Mouse (Mus musculus) layer of hippocampus, postnatal 25 days (tissue): ENCODE data around the gene Olfr1444. TPM values are rescaled to one million over a fixed set of nuclear protein-coding genes. Genes with fewer than 3 reads are reported as not detected.

ENCODE experiments used
- DNase-seq, 2 experiments: peaks; one replicate each; pipeline ENCODE4 v3.0.0; 2022; ENCODE audit warnings: mixed read lengths in 2 of 2, low spot score in 1 of 2; ENCODE audit errors: extremely low spot score in 1 of 2
- total RNA-seq, 2 experiments: library from RNA; stranded (reverse); gene quantifications; 2 replicates each; pipeline ENCODE4 v1.2.3; 2021

Gene Olfr1444
- total RNA-seq = not detected

GRCm38 (mm10) chr19:12856983-12857382 lies at the start of gene Olfr1444:
Olfr1444 (plus strand) TSS chr19:12857283.
- no peak for DNase-seq

- no peak for DNase-seq
Observed at GRCm38 (mm10) chr19:12812644-12813364, 44.3 kb upstream of the Olfr1444 start.

DNA sequence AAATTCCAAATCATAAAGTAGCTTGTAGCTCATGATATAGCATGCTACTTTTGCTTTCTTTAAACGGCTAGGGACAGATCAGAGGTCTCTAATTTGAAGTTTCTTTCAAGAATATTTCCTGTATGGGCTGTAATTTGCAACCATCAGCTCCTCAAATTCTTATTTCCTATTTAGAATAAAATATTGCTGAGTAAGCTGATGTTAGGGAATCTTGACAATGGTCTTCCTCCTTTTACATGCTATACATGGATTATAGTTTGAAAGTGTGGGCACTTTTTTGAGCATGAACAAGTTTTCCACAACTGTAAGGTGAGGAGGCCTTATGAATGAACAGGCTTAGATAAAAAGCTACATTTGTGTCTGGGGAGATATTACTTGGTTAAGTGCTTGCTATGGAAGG lies 43.2 kb upstream of the Olfr1444 start:
- DNase-seq = no peak

DNA sequence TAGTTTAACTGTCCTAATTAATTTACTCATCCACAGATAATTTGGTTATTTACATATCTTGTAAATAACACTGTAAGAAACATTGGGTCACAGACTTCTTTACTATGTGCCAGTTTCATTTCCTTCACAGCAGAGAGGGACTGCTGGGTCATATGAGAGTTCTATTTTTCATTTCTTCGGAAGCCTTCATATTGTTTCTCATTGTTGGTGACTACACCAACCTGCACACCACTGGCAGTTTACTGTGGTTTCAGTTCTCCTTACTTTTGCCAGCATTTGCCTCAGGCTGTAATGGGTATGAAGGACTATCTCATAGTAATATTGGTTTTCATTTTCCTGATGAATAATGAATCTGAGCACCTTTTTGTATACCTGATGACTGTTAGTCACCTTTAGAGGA lies 38.6 kb upstream of the Olfr1444 start:
- no peak for DNase-seq

- peak in 1 of 2 experiments; percentile 18 for DNase-seq
Observed at GRCm38 (mm10) chr19:12820383-12820782, 36.7 kb upstream of the Olfr1444 start.

DNA sequence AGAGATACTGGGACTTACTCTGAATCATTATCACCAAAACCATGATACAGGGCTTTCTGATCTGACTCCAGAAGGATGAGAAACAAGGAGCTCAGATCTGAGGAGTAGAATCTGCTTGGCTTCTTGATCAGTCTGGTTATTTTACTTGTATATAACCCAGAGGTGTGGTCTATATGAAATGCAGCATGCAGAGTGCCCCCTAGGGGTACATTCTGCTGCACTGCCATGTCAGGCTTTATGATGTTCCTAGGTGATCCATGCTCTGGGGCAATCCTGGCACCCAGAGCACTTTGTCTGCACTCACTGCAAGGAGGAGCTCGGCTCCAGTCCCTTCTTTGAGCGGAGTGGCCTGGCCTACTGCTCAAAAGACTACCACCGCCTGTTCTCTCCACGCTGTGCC lies 32.5 kb upstream of the Olfr1444 start:
- no peak for DNase-seq

- no peak for DNase-seq
Observed at GRCm38 (mm10) chr19:12830823-12831430, 26.2 kb upstream of the Olfr1444 start.

DNA sequence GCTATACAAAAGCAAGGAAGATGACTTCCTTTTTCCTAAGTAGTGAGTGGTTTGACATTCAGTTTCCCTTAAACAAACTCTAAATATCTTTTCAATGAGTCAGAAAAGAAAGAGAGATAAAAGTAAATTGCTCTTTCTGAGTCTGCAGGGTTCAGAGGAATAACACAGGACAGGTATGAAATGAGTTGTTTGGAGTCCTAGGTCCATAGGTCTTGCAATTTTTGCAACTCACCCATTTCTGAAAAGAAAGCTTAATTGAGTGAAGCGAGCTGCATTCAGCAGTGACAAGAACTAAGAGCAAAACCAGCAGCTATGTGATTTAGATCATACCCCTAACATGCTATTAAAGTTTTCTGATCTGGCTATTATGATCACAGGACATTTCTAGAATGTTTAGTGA lies 25.5 kb upstream of the Olfr1444 start:
- DNase-seq = no peak

DNA sequence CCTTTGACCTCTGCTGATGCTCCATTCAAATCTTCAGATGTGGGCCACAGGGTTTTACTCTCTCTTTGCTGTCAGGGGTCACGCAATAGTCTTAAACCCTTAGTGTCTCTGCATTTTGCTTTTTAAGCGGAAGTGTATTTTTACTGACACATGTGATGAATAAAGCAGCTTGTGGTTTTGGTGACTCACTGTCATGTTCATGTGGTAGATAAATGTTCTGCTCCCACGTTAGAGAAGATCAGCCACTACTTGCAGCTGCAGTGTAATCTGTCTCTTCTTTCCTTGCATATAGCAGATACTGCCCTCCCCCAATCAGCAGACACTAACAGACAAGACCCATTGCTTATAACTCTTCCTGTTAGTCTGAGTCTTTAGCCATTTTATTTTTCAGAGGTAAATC lies 23.5 kb upstream of the Olfr1444 start:
- no peak for DNase-seq

- no peak for DNase-seq
Observed at GRCm38 (mm10) chr19:12838507-12838906, 18.6 kb upstream of the Olfr1444 start.

GRCm38 (mm10) chr19:12846382-12846781 lies 10.7 kb upstream of the Olfr1444 start, which contains the start of gene Gm5244:
Gm5244 (plus strand) TSS chr19:12846682.
- DNase-seq = no peak

- no peak for DNase-seq
Observed at GRCm38 (mm10) chr19:12883555-12883954, 26.5 kb downstream of the Olfr1444 start, which contains the start of gene Olfr1445. Olfr1445 (plus strand) TSS chr19:12883855.

DNA sequence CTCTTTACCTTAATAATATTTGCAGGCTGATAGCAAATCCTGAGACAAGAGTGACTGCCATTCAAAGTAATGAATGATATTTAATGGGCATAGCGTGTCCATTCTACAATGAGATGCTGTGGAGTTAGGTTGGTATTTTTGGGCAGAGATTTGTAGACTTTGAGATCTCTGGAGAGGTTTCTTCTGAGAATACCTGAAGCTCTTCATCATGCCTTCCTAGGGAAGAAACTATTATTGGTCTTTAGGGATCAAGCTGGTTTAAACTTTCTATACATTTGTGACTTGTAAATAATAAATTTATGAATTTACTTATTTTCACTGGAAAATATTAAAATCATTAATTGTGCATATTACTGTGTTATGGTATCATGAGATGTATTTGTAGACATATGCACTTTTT lies 36.3 kb downstream of the Olfr1444 start, which contains the start of gene Olfr1446:
Gene Olfr1446, minus strand, starts transcription at position 101 of the 400 bp plus-strand sequence.
- DNase-seq = no peak

DNA sequence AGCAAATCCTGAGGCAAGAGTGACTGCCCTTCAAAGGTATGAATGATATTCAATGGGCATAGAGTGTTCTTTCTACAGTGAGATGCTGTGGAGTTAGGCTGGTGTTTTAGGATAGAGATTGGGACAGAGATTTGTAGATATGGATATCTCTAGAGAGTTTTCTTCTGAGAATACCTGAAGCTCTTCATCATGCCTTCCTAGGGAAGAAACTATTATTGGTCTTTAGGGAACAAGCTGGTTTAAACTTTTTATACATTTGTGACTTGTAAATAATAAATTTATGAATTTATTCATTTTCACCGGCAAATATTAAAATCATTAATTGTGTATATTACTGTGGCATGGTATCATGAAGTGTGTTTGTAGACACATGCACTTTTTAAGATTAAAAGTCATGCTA lies 46.6 kb downstream of the Olfr1444 start, which contains the start of gene Olfr1447:
Gene Olfr1447, minus strand, starts transcription at position 101 of the 400 bp plus-strand sequence.
- DNase-seq = no peak

Other genes with a start within 250 kb of the Olfr1444 start
- gene Glyat, start 224.0 kb upstream of the Olfr1444 start, total RNA-seq = under 1 TPM in 1 of 2 experiments, not detected in 1; 0.22 TPM
- gene Olfr1442, start 186.8 kb upstream of the Olfr1444 start, total RNA-seq = not detected
- not detected for gene Olfr1443, start 179.2 kb upstream of the Olfr1444 start, total RNA-seq
- gene Keg1, start 161.5 kb upstream of the Olfr1444 start, total RNA-seq = not detected
- 1 to 10 TPM; 2.7 to 3.6 TPM for gene Cntf, start 91.7 kb upstream of the Olfr1444 start, total RNA-seq
- gene Zfp91, start 61.2 kb upstream of the Olfr1444 start, total RNA-seq = 100 to 1,000 TPM in 1 of 2 experiments, 10 to 100 TPM in 1; 92.1 to 101 TPM
- gene Lpxn, start 61.1 kb upstream of the Olfr1444 start, total RNA-seq = 1 to 10 TPM; 1.6 to 2.2 TPM
- not detected for gene Gm5244, start 10.6 kb upstream of the Olfr1444 start, total RNA-seq
- not detected for gene Olfr1445, start 26.6 kb downstream of the Olfr1444 start, total RNA-seq
- gene Olfr1446, start 36.2 kb downstream of the Olfr1444 start, total RNA-seq = not detected
- not detected for gene Olfr1447, start 46.5 kb downstream of the Olfr1444 start, total RNA-seq
- gene Olfr1448, start 67.1 kb downstream of the Olfr1444 start, total RNA-seq = not detected
- not detected for gene Olfr1449, start 73.6 kb downstream of the Olfr1444 start, total RNA-seq
- gene Olfr1450, start 93.0 kb downstream of the Olfr1444 start, total RNA-seq = not detected
- not detected for gene Olfr1451, start 137.7 kb downstream of the Olfr1444 start, total RNA-seq
- not detected for gene Olfr1453, start 171.0 kb downstream of the Olfr1444 start, total RNA-seq
- gene Olfr1454, start 203.3 kb downstream of the Olfr1444 start, total RNA-seq = not detected
- gene Olfr1457, start 240.6 kb downstream of the Olfr1444 start, total RNA-seq = not detected
- gene Olfr1458, start 249.5 kb downstream of the Olfr1444 start, total RNA-seq = not detected